Mouse (Mus musculus) cortical plate, adult 2 months (tissue): ENCODE data around the gene Clk3. TPM values are rescaled to one million over a fixed set of nuclear protein-coding genes. Genes with fewer than 3 reads are reported as not detected.

Experiments used
- H3K27ac ChIP-seq: fragments of 200-500 bp; 2 replicates; pipeline ENCODE4 v1.5.1; 2012; ENCODE audit warnings: low read length, control low read depth, inconsistent platforms; ENCODE audit not compliant: insufficient read depth
- H3K4me1 ChIP-seq: fragments of 200-500 bp; 2 replicates; pipeline ENCODE4 v1.6.1; 2011; ENCODE audit warnings: low read length; ENCODE audit not compliant: control insufficient read depth, insufficient read depth
- H3K4me3 ChIP-seq: fragments of 200-500 bp; 2 replicates; pipeline ENCODE4 v1.5.1; 2011; ENCODE audit warnings: mild to moderate bottlenecking, low read length, control low read depth; ENCODE audit not compliant: insufficient read depth
- POLR2A ChIP-seq: fragments of 200-500 bp; IDR thresholded peaks from 2 replicates; pipeline ENCODE4 v1.6.1; 2011; ENCODE audit warnings: mild to moderate bottlenecking, low read length, control low read depth; ENCODE audit not compliant: insufficient read depth; ENCODE audit errors: extremely low read depth
- polyA plus RNA-seq: library from polyadenylated mRNA; depleted of rRNA; stranded (reverse); fragments of >200 nt; gene quantifications from 2 replicates; pipeline ENCODE4 v1.2.3, GENCODE M21; 2012; rRNA removed

Clk3 gene
- polyA plus RNA-seq, 1 experiment: 166 TPM

DNA sequence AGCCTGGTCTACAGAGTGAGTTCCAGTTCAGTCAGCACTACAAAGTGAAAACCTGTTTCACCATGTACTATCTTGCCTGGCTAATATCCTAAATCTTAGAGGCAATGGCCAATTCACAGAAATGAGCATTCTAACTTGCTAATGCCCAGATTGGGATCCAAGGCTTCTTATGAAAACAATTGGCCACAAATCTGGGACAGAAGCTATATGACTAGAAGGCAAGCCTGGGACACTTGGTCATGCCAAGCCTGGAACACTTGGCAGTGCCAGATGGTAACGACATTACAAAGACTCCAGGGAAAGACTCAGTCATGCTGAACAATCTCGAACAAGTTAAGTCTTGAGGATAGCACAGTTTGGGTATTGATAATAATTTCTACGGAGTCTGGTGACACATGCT lies 59.2 kb downstream of the Clk3 start:
- TF ChIP-seq POLR2A: no peak
- H3K4me1 ChIP-seq: peaks cover 5% of the 10 kb centered on the region; the same call in 1 of the 2 replicates
- no peak overlapping the region for H3K27ac ChIP-seq
- no peak overlapping the region for H3K4me3 ChIP-seq

Other genes with a start within 250 kb of the Clk3 start
- gene Cox5a, start 244.6 kb downstream of the Clk3 start, polyA plus RNA-seq: 384 and 401 TPM in 2 replicates
- 9.5 and 10.9 TPM in 2 replicates for gene Fam219b, start 228.3 kb downstream of the Clk3 start, polyA plus RNA-seq
- gene Mpi, start 213.1 kb downstream of the Clk3 start, polyA plus RNA-seq: 101 and 102 TPM in 2 replicates
- gene Scamp2, start 204.9 kb downstream of the Clk3 start, polyA plus RNA-seq: 41.7 and 45.2 TPM in 2 replicates
- gene Ulk3, start 176.4 kb downstream of the Clk3 start, polyA plus RNA-seq: 54.5 and 59.9 TPM in 2 replicates
- gene Cplx3, start 159.6 kb downstream of the Clk3 start, polyA plus RNA-seq: 44.6 and 48.1 TPM in 2 replicates
- gene Lman1l, start 145.1 kb downstream of the Clk3 start, polyA plus RNA-seq: not detected in 2 replicates
- 34.2 and 35.7 TPM in 2 replicates for gene Csk, start 112.2 kb downstream of the Clk3 start, polyA plus RNA-seq
- not detected in 2 replicates for gene Cyp1a2, start 82.2 kb downstream of the Clk3 start, polyA plus RNA-seq
- gene Cyp1a1, start 77.9 kb downstream of the Clk3 start, polyA plus RNA-seq: 0.08 and 0.13 TPM in 2 replicates
- 12.2 and 13.2 TPM in 2 replicates for gene Edc3, start 57.3 kb downstream of the Clk3 start, polyA plus RNA-seq
- gene Arid3b, start 70.9 kb upstream of the Clk3 start, polyA plus RNA-seq: 7.7 and 8.5 TPM in 2 replicates
- 144 and 145 TPM in 2 replicates for gene Ubl7, start 145.1 kb upstream of the Clk3 start, polyA plus RNA-seq
- gene Sema7a, start 174.3 kb upstream of the Clk3 start, polyA plus RNA-seq: 147 and 154 TPM in 2 replicates
- gene Cyp11a1, start 240.6 kb upstream of the Clk3 start, polyA plus RNA-seq: 8.3 and 9.0 TPM in 2 replicates